Mouse (Mus musculus): ENCODE measurements around the gene Rnf10. TPM values are rescaled to one million over a fixed set of nuclear protein-coding genes. Genes with fewer than 3 reads are reported as not detected.
A peak's percentile ranks its signal among the peaks of the same experiment; 100 is the strongest.
"Not testable (repeated sequence)": the region's sequence is repeated elsewhere in the genome, so short reads cannot be mapped to it uniquely, and the experiment has no call there.

Rnf10 gene
- total RNA-seq (2021), result 100 to 1,000 TPM; 247 to 258 TPM

GRCm38 (mm10) chr5:115272812-115273548 is at the start of gene Rnf10:
TSS of gene Rnf10 (minus strand) at chr5:115272898.
- intact Hi-C loops (cut with DNase I), result no loop called here
- peak; percentile 96 to 98 for DNase-seq (ENCODE audit: low spot score in 2 of 2)

- intact Hi-C loops (cut with DNase I), result loop anchor here (1.0 to 2.0 kb wide), 2 partner anchors 8 to 18 kb away; partner anchors contain the start of genes Dynll1 and Srsf9
- DNase-seq (ENCODE audit: low spot score in 2 of 2), result peak; percentile 88
Observed at GRCm38 (mm10) chr5:115319004-115319940, 46.6 kb upstream of the Rnf10 start.

DNA sequence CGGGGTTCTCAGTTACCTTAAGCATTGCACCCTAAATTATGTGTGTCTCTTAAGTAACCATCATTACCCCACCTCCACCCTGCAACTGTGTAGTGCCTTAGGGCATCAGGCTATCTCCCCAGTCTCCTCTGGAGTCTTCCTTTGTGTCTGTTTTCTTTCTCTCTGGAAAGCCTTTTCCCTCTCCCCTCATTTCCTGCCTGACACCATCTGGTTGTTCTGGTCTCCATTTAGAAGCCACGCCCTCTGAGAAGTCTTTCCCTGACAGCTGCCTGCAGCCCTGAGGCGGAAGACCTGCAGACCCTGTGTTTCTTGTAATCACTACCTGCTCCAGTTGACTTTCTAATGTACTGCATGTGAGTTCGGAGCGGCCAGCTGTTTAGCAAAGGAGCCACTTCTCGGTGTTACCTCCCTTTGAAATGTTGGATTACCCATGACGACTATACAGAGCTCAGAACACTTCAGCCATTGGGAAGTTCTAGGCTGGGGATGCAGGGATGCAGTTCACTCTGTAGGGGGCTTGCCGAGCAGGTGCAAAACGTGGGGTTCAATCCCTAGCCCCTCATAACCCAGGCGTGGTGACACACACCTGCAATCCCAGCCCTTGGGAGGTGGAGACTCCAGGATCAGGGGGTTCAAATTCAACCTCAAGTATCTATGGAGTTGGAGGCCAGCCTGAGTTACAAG is 45.1 kb upstream of the Rnf10 start:
- DNase-seq (ENCODE audit: low spot score in 2 of 2), result no peak
- intact Hi-C loops (cut with DNase I), result loop anchor here (2.0 kb wide), 1 partner anchor 17 kb away; the partner anchor contains the start of gene Dynll1

- intact Hi-C loops (cut with DNase I), result no loop called here
- DNase-seq (ENCODE audit: low spot score in 2 of 2), result no peak
Observed at GRCm38 (mm10) chr5:115316968-115317644, 44.4 kb upstream of the Rnf10 start.

DNA sequence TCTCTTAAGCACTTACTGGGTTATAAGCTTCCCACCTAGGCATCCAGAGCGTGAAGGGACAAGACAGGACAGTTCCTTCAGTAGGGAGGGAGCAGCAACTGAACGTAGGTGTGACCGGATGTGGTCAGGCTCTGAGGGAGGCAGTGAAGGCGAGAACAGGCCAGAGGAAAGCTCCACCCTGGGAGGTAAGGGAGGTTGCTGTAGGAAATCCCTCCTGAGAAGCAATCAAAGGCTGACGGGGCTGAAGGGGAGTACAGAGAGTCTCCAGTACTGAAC is 40.9 kb upstream of the Rnf10 start:
- DNase-seq (ENCODE audit: low spot score in 2 of 2), result no peak

GRCm38 (mm10) chr5:115312816-115313667 is 40.3 kb upstream of the Rnf10 start:
- DNase-seq (ENCODE audit: low spot score in 2 of 2), result no peak
- intact Hi-C loops (cut with DNase I), result no loop called here

More for the DNA sequence above, 40.9 kb upstream of the Rnf10 start:
- intact Hi-C loops (cut with DNase I), result no loop called here

GRCm38 (mm10) chr5:115312354-115312753 is 39.7 kb upstream of the Rnf10 start:
- intact Hi-C loops (cut with DNase I), result no loop called here
- no peak for DNase-seq (ENCODE audit: low spot score in 2 of 2)

DNA sequence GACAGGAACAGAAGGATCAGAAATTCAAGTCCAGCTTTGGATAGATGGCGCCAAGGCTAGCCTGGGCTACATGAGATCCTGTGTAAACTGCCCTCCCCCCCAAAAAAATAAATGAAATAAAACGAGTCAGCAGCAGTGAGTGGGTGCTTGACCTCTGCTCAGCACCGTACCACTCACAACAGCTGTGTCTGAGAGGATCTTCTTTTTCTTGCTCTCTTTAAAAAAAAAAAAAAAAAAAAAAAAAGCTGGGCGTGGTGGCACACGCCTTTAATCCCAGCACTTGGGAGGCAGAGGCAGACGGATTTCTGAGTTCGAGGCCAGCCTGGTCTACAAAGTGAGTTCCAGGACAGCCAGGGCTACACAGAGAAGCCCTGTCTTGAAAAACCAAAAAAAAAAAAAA is 29.5 kb upstream of the Rnf10 start:
- intact Hi-C loops (cut with DNase I), result loop anchor here (5.0 kb wide), 1 partner anchor 40 kb away; the partner anchor contains the start of genes Gatc and Triap1
- DNase-seq (ENCODE audit: low spot score in 2 of 2), result not testable (repeated sequence)

GRCm38 (mm10) chr5:115301615-115302014 is 28.9 kb upstream of the Rnf10 start:
- intact Hi-C loops (cut with DNase I), result loop anchor here (2.0 to 5.0 kb wide), 4 partner anchors 17 to 41 kb away; partner anchors contain the start of genes Gatc, Srsf9 and Triap1
- peak in 1 of 2 experiments; percentile 17 for DNase-seq (ENCODE audit: low spot score in 2 of 2)

DNA sequence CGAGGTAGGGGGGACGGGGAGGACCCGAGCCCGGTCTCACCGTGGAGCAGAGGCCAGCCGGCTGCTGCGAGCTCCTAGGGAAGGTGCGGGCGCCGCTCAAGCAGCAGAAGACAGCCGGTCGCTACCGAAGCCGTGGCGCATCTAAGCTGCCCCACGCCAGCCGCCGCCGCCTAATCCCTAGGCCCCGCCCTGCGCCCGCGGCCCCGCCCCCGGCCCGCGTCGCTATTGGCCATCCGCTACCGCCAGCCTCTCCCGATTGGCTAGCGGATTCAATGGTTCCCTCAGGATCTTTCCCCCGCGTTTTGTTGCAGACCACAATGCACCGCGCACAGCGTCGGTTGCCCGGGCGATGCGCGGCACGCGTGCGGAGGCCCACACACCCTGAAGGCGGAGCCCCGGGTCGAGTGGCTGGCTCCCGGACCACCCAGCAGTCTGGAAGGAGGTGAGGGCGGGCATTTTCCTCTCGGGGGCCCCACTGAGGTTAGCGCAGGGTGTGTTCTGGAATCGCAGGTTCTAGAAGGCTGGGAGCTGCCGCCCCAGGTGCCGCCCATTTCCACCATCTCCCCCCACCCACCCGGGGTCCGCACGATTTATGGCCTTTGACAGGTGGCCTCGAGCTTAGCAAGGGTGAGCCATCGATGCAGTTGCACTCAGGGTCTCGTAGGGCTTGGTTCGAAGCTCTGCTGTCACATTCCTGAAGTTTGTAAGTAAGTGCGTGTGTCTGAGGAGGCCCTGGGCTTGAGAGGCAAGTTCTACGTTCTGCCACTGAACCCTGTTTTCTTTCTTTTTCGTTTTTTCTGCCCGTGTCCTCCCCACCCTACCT is 28.3 kb upstream of the Rnf10 start, which contains the start of gene Dynll1:
Dynll1 (minus strand) TSS at position 208 of the 823 bp plus-strand sequence.
- DNase-seq (ENCODE audit: low spot score in 2 of 2), result peak; percentile 100
- intact Hi-C loops (cut with DNase I), result loop anchor here (2.0 to 5.0 kb wide), 4 partner anchors 18 to 41 kb away; partner anchors contain the start of genes Gatc, Srsf9 and Triap1

GRCm38 (mm10) chr5:115300035-115300744 is 27.5 kb upstream of the Rnf10 start:
- intact Hi-C loops (cut with DNase I), result loop anchor here (2.0 to 5.0 kb wide), 4 partner anchors 19 to 42 kb away; partner anchors contain the start of genes Gatc, Srsf9 and Triap1

DNA sequence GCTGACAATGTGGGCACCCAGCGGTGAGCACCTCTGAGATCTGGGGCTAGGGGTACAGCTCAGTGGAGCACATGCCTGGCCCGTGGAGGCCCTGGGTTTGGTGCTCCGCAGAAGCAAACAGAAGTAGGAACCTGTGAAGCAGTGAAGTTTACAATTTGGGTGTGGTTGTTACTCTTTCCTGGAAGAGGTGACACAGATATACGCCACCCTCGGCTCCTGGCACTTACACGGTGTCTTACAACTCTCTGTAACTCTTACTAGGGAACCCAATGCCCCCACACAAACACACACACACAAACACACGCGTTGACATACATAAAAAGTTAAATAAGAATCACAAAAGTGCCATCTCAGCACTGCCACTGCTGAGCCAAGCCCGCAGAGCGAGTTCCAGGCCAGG is 23.6 kb upstream of the Rnf10 start:
- intact Hi-C loops (cut with DNase I), result no loop called here
- DNase-seq (ENCODE audit: low spot score in 2 of 2), result no peak

More at GRCm38 (mm10) chr5:115300035-115300744, 27.5 kb upstream of the Rnf10 start:
- peak; percentile 61 to 72 for DNase-seq (ENCODE audit: low spot score in 2 of 2)

GRCm38 (mm10) chr5:115294173-115294572 is 21.5 kb upstream of the Rnf10 start:
- intact Hi-C loops (cut with DNase I), result no loop called here
- no peak for DNase-seq (ENCODE audit: low spot score in 2 of 2)

GRCm38 (mm10) chr5:115284735-115285134 is 12.0 kb upstream of the Rnf10 start:
- no peak for DNase-seq (ENCODE audit: low spot score in 2 of 2)
- intact Hi-C loops (cut with DNase I), result no loop called here

DNA sequence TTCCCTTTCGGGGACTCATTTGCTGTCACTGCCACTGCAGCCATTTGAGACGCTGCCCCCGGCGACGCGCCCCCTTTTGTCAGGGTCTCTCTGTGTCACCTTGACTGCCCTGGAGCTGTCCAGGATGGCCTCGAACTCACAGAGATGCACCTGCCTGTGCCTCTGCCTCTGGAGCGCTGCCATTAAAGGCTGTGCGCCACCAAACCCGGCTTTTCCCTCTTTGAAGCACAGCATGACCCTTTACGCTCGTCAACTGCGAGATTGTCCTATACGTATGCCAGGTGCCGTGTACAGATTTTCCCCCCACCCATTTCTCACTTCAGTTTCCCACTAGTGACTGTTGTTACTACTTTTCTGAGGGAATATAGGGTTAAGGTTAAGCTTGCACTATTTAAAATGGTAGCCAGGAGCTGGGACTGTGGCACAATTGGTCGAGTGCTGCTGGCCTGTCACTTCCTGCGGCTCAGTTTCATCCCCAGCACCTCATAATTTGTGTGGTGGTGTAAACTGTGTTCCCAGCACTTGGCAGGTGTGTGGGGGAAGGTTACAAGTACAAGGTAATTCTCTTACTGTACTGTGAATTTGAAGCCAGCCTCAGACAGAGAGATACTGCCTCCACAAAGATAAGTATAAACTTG is 7.5 kb upstream of the Rnf10 start:
- intact Hi-C loops (cut with DNase I), result no loop called here
- DNase-seq (ENCODE audit: low spot score in 2 of 2), result no peak

Data from left cerebral cortex, postnatal 36 days (tissue).